Mouse (Mus musculus) embryonic facial prominence, embryonic 15.5 days (tissue): Measurements from ENCODE around the gene Lbx2. TPM values are rescaled to one million over a fixed set of nuclear protein-coding genes. Genes with fewer than 3 reads are reported as not detected.

ENCODE experiments used
- ATAC-seq: fragments of 200-750 bp; cut with Nextera tagmentation; 2 replicates; pipeline ENCODE4 v1.8.0; 2017; ENCODE audit warnings: low read depth, moderate TSS enrichment; ENCODE audit not compliant: insufficient number of reproducible peaks, low FRiP score, low TSS enrichment
- H3K27ac ChIP-seq: fragments of 300-500 bp; sonication (generic); replicated peaks from 2 replicates; pipeline ENCODE4 v1.5.1; 2015; ENCODE audit warnings: mild to moderate bottlenecking, inconsistent platforms
- H3K27me3 ChIP-seq: fragments of 300-500 bp; sonication (generic); 2 replicates; pipeline ENCODE4 v1.6.1; 2015; ENCODE audit warnings: inconsistent platforms
- H3K36me3 ChIP-seq: fragments of 300-500 bp; sonication (generic); 2 replicates; pipeline ENCODE4 v1.6.1; 2015; ENCODE audit warnings: mild to moderate bottlenecking, inconsistent platforms
- H3K4me1 ChIP-seq: fragments of 300-500 bp; sonication (generic); 2 replicates; pipeline ENCODE4 v1.6.1; 2015; ENCODE audit warnings: inconsistent platforms
- H3K4me2 ChIP-seq: fragments of 300-500 bp; sonication (generic); replicated peaks from 2 replicates; pipeline ENCODE4 v1.6.1; 2015; ENCODE audit warnings: mild to moderate bottlenecking, inconsistent platforms
- H3K4me3 ChIP-seq: fragments of 300-500 bp; sonication (generic); replicated peaks from 2 replicates; pipeline ENCODE4 v1.5.1; 2015; ENCODE audit warnings: mild to moderate bottlenecking, inconsistent platforms
- H3K9ac ChIP-seq: fragments of 300-500 bp; sonication (generic); 2 replicates; pipeline ENCODE4 v1.6.1; 2015; ENCODE audit warnings: inconsistent platforms
- H3K9me3 ChIP-seq: fragments of 300-500 bp; sonication (generic); replicated peaks from 2 replicates; pipeline ENCODE4 v1.6.1; 2016; ENCODE audit warnings: inconsistent platforms
- WGBS: fragments of 180-500 bp; shearing (Covaris S2); methylation state at CpG from one replicate; pipeline ENCODE4 v1.1.7; 2015; 5-methylcytosine and 5-hydroxymethylcytosine counted together
- polyA plus RNA-seq: library from polyadenylated mRNA; unstranded; fragments of >200 nt; fragmentation: Nextera tagmentation; extraction: Ambion mirVana; gene quantifications from 2 replicates; pipeline ENCODE4 v1.2.1, GENCODE M21; 2015

The Lbx2 gene
- polyA plus RNA-seq, 1 experiment from 2014 or later = 0.99 TPM

- H3K4me1 ChIP-seq = peaks cover 43% of the 10 kb centered on the region
- no peaks in the 10 kb centered on the region for H3K27me3 ChIP-seq
- H3K4me2 ChIP-seq = peak overlapping the region; percentile 92
- no peaks in the 10 kb centered on the region for H3K9me3 ChIP-seq
- H3K36me3 ChIP-seq = peaks cover 31% of the 10 kb centered on the region
- H3K27ac ChIP-seq = peak overlapping the region; percentile 86; the same call in 1 of the 2 replicates
- H3K4me3 ChIP-seq = peak overlapping the region; percentile 90
- peak overlapping the region; percentile 86 for H3K9ac ChIP-seq
- 73% methylated on average over 11 of the region's 11 CpGs for WGBS
- no peak for ATAC-seq
Observed at GRCm38 (mm10) chr6:83116373-83117164, 30.4 kb downstream of the Lbx2 start.

- no peak for ATAC-seq
- Histone ChIP-seq H3K9ac (no peak overlapping the region), H3K4me3 (no peak overlapping the region), H3K4me2 (no peak overlapping the region), H3K4me1 (peaks cover 46% of the 10 kb centered on the region), H3K27me3 (no peaks in the 10 kb centered on the region), H3K27ac (no peak overlapping the region), H3K36me3 (peaks cover 31% of the 10 kb centered on the region), H3K9me3 (no peaks in the 10 kb centered on the region)
- WGBS = 77% methylated on average over 4 of the region's 4 CpGs
Observed at GRCm38 (mm10) chr6:83117165-83117438, 30.9 kb downstream of the Lbx2 start.

GRCm38 (mm10) chr6:83117616-83118015 is 31.4 kb downstream of the Lbx2 start:
- H3K4me1 ChIP-seq = peaks cover 52% of the 10 kb centered on the region
- H3K27me3 ChIP-seq = no peaks in the 10 kb centered on the region
- H3K36me3 ChIP-seq = peaks cover 31% of the 10 kb centered on the region
- H3K9ac ChIP-seq = no peak overlapping the region
- H3K4me3 ChIP-seq = no peak overlapping the region
- no peak overlapping the region for H3K27ac ChIP-seq
- ATAC-seq = no peak
- no peaks in the 10 kb centered on the region for H3K9me3 ChIP-seq
- WGBS = 86% methylated on average over 13 of the region's 13 CpGs
- H3K4me2 ChIP-seq = no peak overlapping the region

GRCm38 (mm10) chr6:83118369-83118768 is 32.2 kb downstream of the Lbx2 start:
- peaks cover 58% of the 10 kb centered on the region for H3K4me1 ChIP-seq
- no peak overlapping the region for H3K4me3 ChIP-seq
- no peak overlapping the region for H3K4me2 ChIP-seq
- no peaks in the 10 kb centered on the region for H3K9me3 ChIP-seq
- H3K36me3 ChIP-seq = peaks cover 31% of the 10 kb centered on the region
- WGBS = 81% methylated on average over 11 of the region's 11 CpGs
- H3K9ac ChIP-seq = no peak overlapping the region
- ATAC-seq = no peak
- no peaks in the 10 kb centered on the region for H3K27me3 ChIP-seq
- H3K27ac ChIP-seq = no peak overlapping the region

- H3K27ac ChIP-seq = no peak overlapping the region
- no peak for ATAC-seq
- no peaks in the 10 kb centered on the region for H3K27me3 ChIP-seq
- H3K4me1 ChIP-seq = peaks cover 62% of the 10 kb centered on the region
- H3K4me2 ChIP-seq = no peak overlapping the region
- H3K36me3 ChIP-seq = peaks cover 31% of the 10 kb centered on the region
- H3K9me3 ChIP-seq = no peaks in the 10 kb centered on the region
- no peak overlapping the region for H3K4me3 ChIP-seq
- H3K9ac ChIP-seq = no peak overlapping the region
- 77% methylated on average over 14 of the region's 14 CpGs for WGBS
Observed at GRCm38 (mm10) chr6:83118825-83119733, 32.9 kb downstream of the Lbx2 start.

- Histone ChIP-seq H3K27ac (no peak overlapping the region), H3K9me3 (no peaks in the 10 kb centered on the region), H3K4me3 (peak overlapping the region; percentile 85; the same call in 1 of the 2 replicates), H3K4me2 (0 out of 2 replicates have a peak overlapping the region, but pooled peaks have one; percentile 97), H3K27me3 (no peaks in the 10 kb centered on the region), H3K9ac (no peak overlapping the region), H3K4me1 (peaks cover 63% of the 10 kb centered on the region), H3K36me3 (peaks cover 31% of the 10 kb centered on the region)
- WGBS = 69% methylated on average over 7 of the region's 7 CpGs
- ATAC-seq = no peak
Observed at GRCm38 (mm10) chr6:83119734-83120051, 33.5 kb downstream of the Lbx2 start.

- Histone ChIP-seq H3K9ac (peak within 1 kb of the TSS; percentile 87), H3K27ac (peak within 1 kb of the TSS; percentile 98), H3K9me3 (no peaks in the 10 kb centered on the region), H3K36me3 (peaks cover 31% of the 10 kb centered on the region), H3K4me3 (peak within 1 kb of the TSS; percentile 85), H3K4me2 (peak within 1 kb of the TSS; percentile 97), H3K4me1 (peaks cover 58% of the 10 kb centered on the region), H3K27me3 (no peaks in the 10 kb centered on the region)
- under 1% methylated on average over 38 of the region's 38 CpGs for WGBS
- peak; percentile 97 for ATAC-seq
Observed at GRCm38 (mm10) chr6:83120930-83121862, 35.0 kb downstream of the Lbx2 start, which contains the start of gene Wbp1. Gene Wbp1 (minus strand): TSS chr6:83121559.

- no peak for ATAC-seq
- Histone ChIP-seq H3K27me3 (no peaks in the 10 kb centered on the region), H3K4me3 (peak overlapping the region; percentile 85), H3K27ac (peak overlapping the region; percentile 98), H3K4me2 (peak overlapping the region; percentile 97), H3K36me3 (peaks cover 28% of the 10 kb centered on the region), H3K9me3 (no peaks in the 10 kb centered on the region), H3K4me1 (peaks cover 49% of the 10 kb centered on the region), H3K9ac (peak overlapping the region; percentile 87)
- WGBS = under 1% methylated on average over 52 of the region's 52 CpGs
Observed at GRCm38 (mm10) chr6:83121863-83122710, 35.9 kb downstream of the Lbx2 start.

- H3K9ac ChIP-seq = no peak overlapping the region; the same call in 1 of the 2 replicates
- H3K9me3 ChIP-seq = no peaks in the 10 kb centered on the region
- WGBS = 64% methylated on average over 5 of the region's 5 CpGs
- H3K4me2 ChIP-seq = peak overlapping the region; percentile 97
- H3K27me3 ChIP-seq = no peaks in the 10 kb centered on the region
- H3K4me3 ChIP-seq = peak overlapping the region; percentile 85
- ATAC-seq = no peak
- peaks cover 45% of the 10 kb centered on the region for H3K4me1 ChIP-seq
- H3K27ac ChIP-seq = no peak overlapping the region
- H3K36me3 ChIP-seq = peaks cover 19% of the 10 kb centered on the region
Observed at GRCm38 (mm10) chr6:83122961-83123360, 36.8 kb downstream of the Lbx2 start.

GRCm38 (mm10) chr6:83124851-83125312 is 38.7 kb downstream of the Lbx2 start:
- WGBS = under 1% methylated on average over 30 of the region's 30 CpGs

More at GRCm38 (mm10) chr6:83124851-83125312, 38.7 kb downstream of the Lbx2 start:
- H3K27ac ChIP-seq = peak overlapping the region; percentile 85
- peaks cover 35% of the 10 kb centered on the region for H3K4me1 ChIP-seq
- H3K9ac ChIP-seq = peak overlapping the region; percentile 64
- H3K4me3 ChIP-seq = peak overlapping the region; percentile 84
- no peaks in the 10 kb centered on the region for H3K27me3 ChIP-seq
- peak overlapping the region; percentile 90 for H3K4me2 ChIP-seq
- no peak for ATAC-seq
- no peaks in the 10 kb centered on the region for H3K9me3 ChIP-seq
- H3K36me3 ChIP-seq = no peaks in the 10 kb centered on the region
